Comparison of ENCODE assay signal across 11 mouse cellular contexts in the genomic region with DNA sequence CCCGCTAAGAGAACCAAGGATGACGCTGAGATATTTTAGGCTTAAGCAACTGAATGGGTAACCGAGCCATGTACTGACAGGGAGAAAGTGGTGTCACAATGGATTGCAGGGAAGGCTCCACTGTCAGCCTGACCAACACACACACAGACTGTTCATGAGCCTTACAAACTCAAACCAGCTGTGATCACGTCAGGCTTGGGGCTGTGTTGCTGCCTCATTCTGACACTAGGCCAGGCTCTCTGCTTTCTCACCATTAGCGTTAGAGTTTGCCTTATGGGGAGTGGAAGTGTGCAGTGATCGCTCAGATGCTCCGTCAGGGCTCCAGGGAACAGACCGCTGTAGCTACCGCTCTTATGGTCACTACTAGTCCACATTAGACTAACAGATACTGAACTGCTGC. TPM values are rescaled to one million over a fixed set of nuclear protein-coding genes. Genes with fewer than 3 reads are reported as not detected.
"Had no signal": no experiment of that assay in that cellular context is flagged by ENCODE, and none has a peak within 500 bp of the region (broad histone marks: within the 10 kb centered on the region; RNA-seq: fewer than 3 reads in every experiment).

No protein-coding gene starts in this region.

- H3K27ac ChIP-seq: kidney, embryonic 15.5 days; left cerebral cortex, adult 2 months; liver, embryonic 14.5 days; midbrain, embryonic 12.5 days; stomach, postnatal 0 days had no signal

- H3K9ac ChIP-seq: kidney, embryonic 15.5 days; liver, embryonic 14.5 days; midbrain, embryonic 12.5 days had no signal

- DNase-seq: kidney, postnatal 14 days; lung, adult 18-20 months; right cerebral cortex, postnatal 14 days; thymus, postnatal 14 days had no signal

- H3K4me1 ChIP-seq: kidney, embryonic 15.5 days; midbrain, embryonic 12.5 days had no signal

- H3K9me3 ChIP-seq: kidney, embryonic 15.5 days; midbrain, embryonic 12.5 days had no signal

- H3K4me3 ChIP-seq: kidney, embryonic 15.5 days; left cerebral cortex, adult 2 months; midbrain, embryonic 12.5 days had no signal

- H3K4me2 ChIP-seq: kidney, embryonic 15.5 days; midbrain, embryonic 12.5 days had no signal

- ATAC-seq: midbrain, embryonic 16.5 days had no signal

RNA-seq across cellular contexts. Expression of a gene that starts 10.0 kb away (rescaled TPM):
- polyA plus RNA-seq: limb, embryonic 11.5 days; midbrain, embryonic 12.5 days; midbrain, embryonic 16.5 days had no signal
